Mouse (Mus musculus) CD8-positive naive resting alpha-beta T cell, adult 2 months (primary cell): Measurements from ENCODE around the gene Alk.

Source experiments
- DNase-seq, 2 experiments: peaks; one replicate each; pipeline ENCODE4 v3.0.0; 2022; ENCODE audit warnings: low read depth in 2 of 2, low spot score in 2 of 2

Alk gene

GRCm38 (mm10) chr17:72039176-72039948 is 565.1 kb downstream of the Alk start:
- DNase-seq, result no peak

- no peak for DNase-seq
These were observed 566.1 kb downstream of the Alk start for GRCm38 (mm10) chr17:72038371-72038770.

GRCm38 (mm10) chr17:72030672-72031071 is 573.8 kb downstream of the Alk start:
- no peak for DNase-seq

GRCm38 (mm10) chr17:72023323-72023722 is 581.1 kb downstream of the Alk start:
- no peak for DNase-seq

GRCm38 (mm10) chr17:72021733-72022669 is 582.4 kb downstream of the Alk start:
- no peak for DNase-seq

GRCm38 (mm10) chr17:72017329-72017728 is 587.1 kb downstream of the Alk start:
- DNase-seq, result no peak

- no peak for DNase-seq
These were observed 589.2 kb downstream of the Alk start for GRCm38 (mm10) chr17:72015253-72015652.

- DNase-seq, result no peak
These were observed 591.7 kb downstream of the Alk start for GRCm38 (mm10) chr17:72012775-72013174.

GRCm38 (mm10) chr17:72009836-72010235 is 594.6 kb downstream of the Alk start:
- DNase-seq, result no peak

GRCm38 (mm10) chr17:72008389-72008788 is 596.0 kb downstream of the Alk start:
- no peak for DNase-seq

GRCm38 (mm10) chr17:72005365-72005764 is 599.1 kb downstream of the Alk start:
- DNase-seq, result no peak

GRCm38 (mm10) chr17:71999527-72000482 is 604.6 kb downstream of the Alk start:
- DNase-seq, result no peak

GRCm38 (mm10) chr17:71997680-71998079 is 606.7 kb downstream of the Alk start:
- no peak for DNase-seq

GRCm38 (mm10) chr17:71995539-71995938 is 608.9 kb downstream of the Alk start:
- DNase-seq, result no peak

- no peak for DNase-seq
These were observed 610.3 kb downstream of the Alk start for GRCm38 (mm10) chr17:71994144-71994543.

- DNase-seq, result no peak
These were observed 611.4 kb downstream of the Alk start for GRCm38 (mm10) chr17:71993011-71993410.

GRCm38 (mm10) chr17:71991260-71991659 is 613.2 kb downstream of the Alk start:
- DNase-seq, result no peak

GRCm38 (mm10) chr17:71990176-71990720 is 614.2 kb downstream of the Alk start:
- no peak for DNase-seq

- DNase-seq, result no peak
These were observed 615.5 kb downstream of the Alk start for GRCm38 (mm10) chr17:71988736-71989569.

- no peak for DNase-seq
These were observed 617.4 kb downstream of the Alk start for GRCm38 (mm10) chr17:71986998-71987397.
